Mouse (Mus musculus): ENCODE results near the gene Gm17324. TPM values are rescaled to one million over a fixed set of nuclear protein-coding genes. Genes with fewer than 3 reads are reported as not detected.
A peak's percentile ranks its signal among the peaks of the same experiment; 100 is the strongest.
"Not testable (repeated sequence)": the region's sequence is repeated elsewhere in the genome, so short reads cannot be mapped to it uniquely, and the experiment has no call there.

Gm17324 gene
- polyA plus RNA-seq (2011; ENCODE audit: insufficient read depth, insufficient read length, low read depth, missing spikeins): not detected in 2 replicates

GRCm38 (mm10) chr9:78447973-78448873 is at the start of gene Gm17324, which contains the start of gene Mto1:
Gm17324 (minus strand) TSS chr9:78448786.
Mto1 (plus strand) TSS chr9:78448208.
- Histone ChIP-seq H3K9ac (ENCODE audit: low read depth, poor library complexity, severe bottlenecking) (peak within 1 kb of the TSS; percentile 86), H3K27me3 (ENCODE audit: control insufficient read depth, insufficient read depth, low read length, poor library complexity, severe bottlenecking) (peaks cover 11% of the 10 kb centered on the region), H3K4me3 (ENCODE audit: low read depth, low read length) (peak within 1 kb of the TSS; percentile 85), H3K36me3 (ENCODE audit: control insufficient read depth, insufficient read depth, low read length, poor library complexity, severe bottlenecking) (peaks cover 18% of the 10 kb centered on the region), H3K27ac (ENCODE audit: insufficient read depth, low read length) (no peak within 1 kb of the TSS), H3K4me1 (ENCODE audit: control insufficient read depth, insufficient read depth, low read length) (no peaks in the 10 kb centered on the region), H3K9me3 (replicated peaks; ENCODE audit: control insufficient read depth, insufficient read depth, low read length, poor library complexity, severe bottlenecking) (no peaks in the 10 kb centered on the region)
- TF ChIP-seq CTCF (IDR thresholded peaks at IDR 0.05; ENCODE audit: low read depth, low read length): no peak
- peak; percentile 16 for TF ChIP-seq POLR2A (IDR thresholded peaks at IDR 0.05; ENCODE audit: insufficient read depth, low read length)

GRCm38 (mm10) chr9:78493171-78493570 is 44.6 kb upstream of the Gm17324 start:
- Histone ChIP-seq H3K27me3 (ENCODE audit: control insufficient read depth, insufficient read depth, low read length, poor library complexity, severe bottlenecking) (no peaks in the 10 kb centered on the region), H3K9me3 (replicated peaks; ENCODE audit: control insufficient read depth, insufficient read depth, low read length, poor library complexity, severe bottlenecking) (0 out of 2 replicates have a peak, but pooled peaks cover 2% of the 10 kb centered on the region), H3K4me3 (ENCODE audit: low read depth, low read length) (no peak overlapping the region), H3K4me1 (ENCODE audit: control insufficient read depth, insufficient read depth, low read length) (no peaks in the 10 kb centered on the region), H3K9ac (ENCODE audit: low read depth, poor library complexity, severe bottlenecking) (no peak overlapping the region), H3K36me3 (ENCODE audit: control insufficient read depth, insufficient read depth, low read length, poor library complexity, severe bottlenecking) (no peaks in the 10 kb centered on the region), H3K27ac (ENCODE audit: insufficient read depth, low read length) (no peak overlapping the region)
- no peak for TF ChIP-seq POLR2A (IDR thresholded peaks at IDR 0.05; ENCODE audit: insufficient read depth, low read length)
- no peak for TF ChIP-seq EP300 (IDR thresholded peaks at IDR 0.05; ENCODE audit: insufficient read depth, low read depth, low read length)
- no peak for TF ChIP-seq CTCF (IDR thresholded peaks at IDR 0.05; ENCODE audit: low read depth, low read length)

- TF ChIP-seq POLR2A (IDR thresholded peaks at IDR 0.05; ENCODE audit: insufficient read depth, low read length) (no peak), CTCF (IDR thresholded peaks at IDR 0.05; ENCODE audit: low read depth, low read length) (no peak), EP300 (IDR thresholded peaks at IDR 0.05; ENCODE audit: insufficient read depth, low read depth, low read length) (no peak)
- no peak overlapping the region for H3K9ac ChIP-seq (ENCODE audit: low read depth, poor library complexity, severe bottlenecking)
- no peaks in the 10 kb centered on the region for H3K4me1 ChIP-seq (ENCODE audit: control insufficient read depth, insufficient read depth, low read length)
- no peaks in the 10 kb centered on the region for H3K27me3 ChIP-seq (ENCODE audit: control insufficient read depth, insufficient read depth, low read length, poor library complexity, severe bottlenecking)
- H3K27ac ChIP-seq (ENCODE audit: insufficient read depth, low read length): no peak overlapping the region
- 0 out of 2 replicates have a peak, but pooled peaks cover 2% of the 10 kb centered on the region for H3K9me3 ChIP-seq (replicated peaks; ENCODE audit: control insufficient read depth, insufficient read depth, low read length, poor library complexity, severe bottlenecking)
- no peaks in the 10 kb centered on the region for H3K36me3 ChIP-seq (ENCODE audit: control insufficient read depth, insufficient read depth, low read length, poor library complexity, severe bottlenecking)
- H3K4me3 ChIP-seq (ENCODE audit: low read depth, low read length): no peak overlapping the region
These were observed 43.7 kb upstream of the Gm17324 start for GRCm38 (mm10) chr9:78492254-78492653.

- Histone ChIP-seq H3K4me1 (ENCODE audit: control insufficient read depth, insufficient read depth, low read length) (no peaks in the 10 kb centered on the region), H3K36me3 (ENCODE audit: control insufficient read depth, insufficient read depth, low read length, poor library complexity, severe bottlenecking) (no peaks in the 10 kb centered on the region), H3K4me3 (ENCODE audit: low read depth, low read length) (no peak overlapping the region), H3K27me3 (ENCODE audit: control insufficient read depth, insufficient read depth, low read length, poor library complexity, severe bottlenecking) (no peaks in the 10 kb centered on the region), H3K9me3 (replicated peaks; ENCODE audit: control insufficient read depth, insufficient read depth, low read length, poor library complexity, severe bottlenecking) (0 out of 2 replicates have a peak, but pooled peaks cover under 1% of the 10 kb centered on the region), H3K27ac (ENCODE audit: insufficient read depth, low read length) (no peak overlapping the region), H3K9ac (ENCODE audit: low read depth, poor library complexity, severe bottlenecking) (no peak overlapping the region)
- TF ChIP-seq CTCF (IDR thresholded peaks at IDR 0.05; ENCODE audit: low read depth, low read length) (no peak), POLR2A (IDR thresholded peaks at IDR 0.05; ENCODE audit: insufficient read depth, low read length) (no peak), EP300 (IDR thresholded peaks at IDR 0.05; ENCODE audit: insufficient read depth, low read depth, low read length) (no peak)
These were observed 42.6 kb upstream of the Gm17324 start for GRCm38 (mm10) chr9:78491169-78491568.

GRCm38 (mm10) chr9:78488890-78489420 is 40.4 kb upstream of the Gm17324 start, which contains the start of gene Eef1a1:
Eef1a1 (minus strand) TSS chr9:78489151.
- Histone ChIP-seq H3K27ac (ENCODE audit: insufficient read depth, low read length) (peak within 1 kb of the TSS; percentile 96), H3K36me3 (ENCODE audit: control insufficient read depth, insufficient read depth, low read length, poor library complexity, severe bottlenecking) (no peaks in the 10 kb centered on the region), H3K9ac (ENCODE audit: low read depth, poor library complexity, severe bottlenecking) (peak within 1 kb of the TSS; percentile 98), H3K27me3 (ENCODE audit: control insufficient read depth, insufficient read depth, low read length, poor library complexity, severe bottlenecking) (no peaks in the 10 kb centered on the region), H3K9me3 (replicated peaks; ENCODE audit: control insufficient read depth, insufficient read depth, low read length, poor library complexity, severe bottlenecking) (no peaks in the 10 kb centered on the region), H3K4me3 (ENCODE audit: low read depth, low read length) (peak within 1 kb of the TSS; percentile 89), H3K4me1 (ENCODE audit: control insufficient read depth, insufficient read depth, low read length) (peaks cover 2% of the 10 kb centered on the region)
- TF ChIP-seq EP300 (IDR thresholded peaks at IDR 0.05; ENCODE audit: insufficient read depth, low read depth, low read length) (no peak), POLR2A (IDR thresholded peaks at IDR 0.05; ENCODE audit: insufficient read depth, low read length) (peak; percentile 35)

GRCm38 (mm10) chr9:78488021-78488420 is 39.4 kb upstream of the Gm17324 start:
- H3K9ac ChIP-seq (ENCODE audit: low read depth, poor library complexity, severe bottlenecking): peak overlapping the region; percentile 98; the same call in 1 of the 2 replicates
- H3K4me3 ChIP-seq (ENCODE audit: low read depth, low read length): peak overlapping the region; percentile 1; the same call in 1 of the 2 replicates
- not testable (repeated sequence) for H3K27me3 ChIP-seq (ENCODE audit: control insufficient read depth, insufficient read depth, low read length, poor library complexity, severe bottlenecking); H3K4me1 ChIP-seq (ENCODE audit: control insufficient read depth, insufficient read depth, low read length); H3K36me3 ChIP-seq (ENCODE audit: control insufficient read depth, insufficient read depth, low read length, poor library complexity, severe bottlenecking); H3K9me3 ChIP-seq (replicated peaks; ENCODE audit: control insufficient read depth, insufficient read depth, low read length, poor library complexity, severe bottlenecking)
- peak overlapping the region; percentile 16; the same call in 1 of the 2 replicates for H3K27ac ChIP-seq (ENCODE audit: insufficient read depth, low read length)
